Mouse (Mus musculus) embryonic facial prominence, embryonic 15.5 days (tissue): ENCODE data around the gene Mettl7b. TPM values are rescaled to one million over a fixed set of nuclear protein-coding genes. Genes with fewer than 3 reads are reported as not detected.

Source experiments
- polyA plus RNA-seq: library from polyadenylated mRNA; unstranded; fragments of >200 nt; fragmentation: Nextera tagmentation; extraction: Ambion mirVana; gene quantifications from 2 replicates; pipeline ENCODE4 v1.2.1, GENCODE M21; 2015

The Mettl7b gene
- polyA plus RNA-seq, 1 experiment from 2014 or later = 0.31 TPM

Other genes starting within 250 kb of the Mettl7b start
- 25.6 and 26.5 TPM in 2 replicates for gene Dgka, start 216.1 kb downstream of the Mettl7b start, polyA plus RNA-seq
- 37.7 and 38.5 TPM in 2 replicates for gene Pym1, start 213.1 kb downstream of the Mettl7b start, polyA plus RNA-seq
- 2.3 and 2.6 TPM in 2 replicates for gene Mmp19, start 170.1 kb downstream of the Mettl7b start, polyA plus RNA-seq
- 62.5 and 64.7 TPM in 2 replicates for gene Dnajc14, start 156.9 kb downstream of the Mettl7b start, polyA plus RNA-seq
- gene Tmem198b, start 156.6 kb downstream of the Mettl7b start, polyA plus RNA-seq = 25.4 and 28.1 TPM in 2 replicates
- gene Sarnp, start 143.7 kb downstream of the Mettl7b start, polyA plus RNA-seq = 194 and 196 TPM in 2 replicates
- 58.2 and 61.7 TPM in 2 replicates for gene Ormdl2, start 139.3 kb downstream of the Mettl7b start, polyA plus RNA-seq
- gene Gdf11, start 69.3 kb downstream of the Mettl7b start, polyA plus RNA-seq = 6.1 TPM in 2 replicates
- 1,010 and 1,093 TPM in 2 replicates for gene Cd63, start 60.0 kb downstream of the Mettl7b start, polyA plus RNA-seq
- 19.6 and 21.3 TPM in 2 replicates for gene Rdh5, start 38.1 kb downstream of the Mettl7b start, polyA plus RNA-seq
- 224 and 226 TPM in 2 replicates for gene Bloc1s1, start 37.0 kb downstream of the Mettl7b start, polyA plus RNA-seq
- 14.3 and 16.5 TPM in 2 replicates for gene Itga7, start 27.2 kb downstream of the Mettl7b start, polyA plus RNA-seq
- 0.05 TPM in 1 of 2 replicates, not detected in the other for gene Olfr9, start 28.4 kb upstream of the Mettl7b start, polyA plus RNA-seq
- not detected in 2 replicates for gene Olfr763, start 49.8 kb upstream of the Mettl7b start, polyA plus RNA-seq
- gene Olfr764-ps1, start 78.9 kb upstream of the Mettl7b start, polyA plus RNA-seq = not detected in 2 replicates
- gene Olfr765, start 89.0 kb upstream of the Mettl7b start, polyA plus RNA-seq = not detected in 2 replicates
- gene Olfr766-ps1, start 108.0 kb upstream of the Mettl7b start, polyA plus RNA-seq = 0.07 TPM in 1 of 2 replicates, not detected in the other
- gene Olfr767, start 121.9 kb upstream of the Mettl7b start, polyA plus RNA-seq = not detected in 2 replicates
- 0.03 TPM in 1 of 2 replicates, not detected in the other for gene Olfr768, start 138.4 kb upstream of the Mettl7b start, polyA plus RNA-seq
- gene Olfr769, start 156.9 kb upstream of the Mettl7b start, polyA plus RNA-seq = not detected in 2 replicates
- not detected in 2 replicates for gene Olfr770, start 178.0 kb upstream of the Mettl7b start, polyA plus RNA-seq
- not detected in 2 replicates for gene Olfr771, start 203.8 kb upstream of the Mettl7b start, polyA plus RNA-seq
- not detected in 2 replicates for gene Olfr772, start 216.9 kb upstream of the Mettl7b start, polyA plus RNA-seq
- gene Olfr773, start 226.4 kb upstream of the Mettl7b start, polyA plus RNA-seq = not detected in 2 replicates